Mouse (Mus musculus) liver, embryonic 18 days (tissue): Measurements from ENCODE around the gene Col6a2. TPM values are rescaled to one million over a fixed set of nuclear protein-coding genes. Genes with fewer than 3 reads are reported as not detected.

ENCODE experiments used
- polyA plus RNA-seq: library from polyadenylated mRNA; depleted of rRNA; stranded (reverse); fragments of >200 nt; gene quantifications from 2 replicates; pipeline ENCODE4 v1.2.3, GENCODE M21; 2012; rRNA removed

Gene Col6a2
- polyA plus RNA-seq = 6.8 and 9.4 TPM in 2 replicates

DNA sequence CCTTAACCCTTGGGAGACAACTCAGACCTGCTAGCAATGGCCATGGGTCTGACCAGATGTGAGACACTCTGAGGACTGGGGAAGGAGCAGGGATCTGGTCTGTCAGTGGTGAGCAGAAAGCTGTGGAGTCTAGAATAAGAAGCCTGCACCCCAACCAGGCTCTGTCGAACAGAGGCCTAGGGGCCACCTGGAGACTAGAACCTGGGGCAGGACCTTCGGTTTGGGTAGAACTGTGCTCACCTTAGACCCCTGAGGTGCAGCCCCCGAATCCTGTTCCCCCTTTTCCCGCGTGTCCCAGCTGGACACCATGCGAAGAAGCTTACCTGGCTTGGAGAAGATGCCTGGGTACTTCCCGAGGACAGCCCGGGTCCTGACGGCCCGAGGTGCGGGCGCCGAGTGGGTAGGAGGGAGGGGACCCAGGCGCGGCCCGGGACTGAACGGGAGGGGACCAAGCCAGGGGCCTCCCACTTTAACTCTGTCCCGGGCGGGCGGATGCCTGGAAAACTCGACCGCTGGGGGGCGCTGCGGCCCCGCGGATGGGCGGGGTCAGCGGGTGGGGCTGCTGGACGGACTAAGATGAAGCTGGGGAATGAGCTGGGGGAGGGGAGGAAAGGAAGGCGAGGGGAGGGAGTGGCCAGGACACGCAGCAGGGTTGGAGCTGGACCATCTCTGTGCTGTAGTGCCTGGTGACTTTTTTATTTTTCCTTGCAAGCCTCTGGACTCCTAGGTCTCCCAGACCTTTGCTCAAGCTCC, at the start of gene Col6a2:
Gene Col6a2, minus strand, starts transcription at position 703 of the 753 bp plus-strand sequence.

GRCm38 (mm10) chr10:76575374-76575773, 48.1 kb downstream of the Col6a2 start, which contains the start of gene Ftcd:
Ftcd (plus strand) TSS chr10:76575648.

GRCm38 (mm10) chr10:76561972-76562371, 61.5 kb downstream of the Col6a2 start, which contains the start of gene Spatc1l:
Spatc1l (plus strand) TSS chr10:76562272.

Other genes starting within 250 kb of the Col6a2 start
- gene AC141477.1, start 183.2 kb downstream of the Col6a2 start, polyA plus RNA-seq = not detected in 2 replicates
- 9.6 and 11.9 TPM in 2 replicates for gene Pcnt, start 180.8 kb downstream of the Col6a2 start, polyA plus RNA-seq
- not detected in 2 replicates for gene 2610028H24Rik, start 174.5 kb downstream of the Col6a2 start, polyA plus RNA-seq
- 10.4 and 11.8 TPM in 2 replicates for gene Mcm3ap, start 154.7 kb downstream of the Col6a2 start, polyA plus RNA-seq
- 1.00 and 1.0 TPM in 2 replicates for gene Ybey, start 154.5 kb downstream of the Col6a2 start, polyA plus RNA-seq
- gene Lss, start 92.0 kb downstream of the Col6a2 start, polyA plus RNA-seq = 76.3 and 92.5 TPM in 2 replicates
- 0.10 and 0.14 TPM in 2 replicates for gene Spatc1l, start 61.4 kb downstream of the Col6a2 start, polyA plus RNA-seq
- gene Ftcd, start 48.0 kb downstream of the Col6a2 start, polyA plus RNA-seq = 127 and 138 TPM in 2 replicates
- gene Col6a1, start 102.5 kb upstream of the Col6a2 start, polyA plus RNA-seq = 8.6 and 11.5 TPM in 2 replicates